Mouse (Mus musculus): ENCODE measurements at regions not wholly inside any gene's neighbourhood (a gene's known extent, or its start where the extent isn't known, plus 50 kb on each side); places are given as distances from the start of the nearest gene placed in this dataset.

DNA sequence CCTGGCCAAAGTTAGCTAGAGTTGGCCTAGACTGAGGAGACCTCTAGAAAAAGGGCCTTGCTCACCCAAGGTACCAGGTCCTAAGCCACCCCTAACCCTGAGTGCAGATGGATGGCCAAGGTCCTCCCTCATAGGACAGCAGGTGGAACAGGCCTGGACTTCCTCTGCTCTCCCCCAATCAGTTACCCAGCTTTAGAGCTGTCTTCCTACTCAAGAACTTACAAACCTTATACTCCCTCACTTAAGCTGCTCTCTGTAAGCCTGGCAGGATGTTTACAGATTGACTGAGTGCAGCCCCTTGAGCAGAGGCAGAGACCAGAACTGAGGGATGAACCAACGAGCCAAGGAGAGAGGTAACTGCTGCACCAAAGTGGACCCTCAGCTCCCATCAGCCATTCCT, 94.5 kb downstream of the Rplp1 start:
- DNase-seq (ENCODE audit: low read depth, low spot score) = no peak

DNA sequence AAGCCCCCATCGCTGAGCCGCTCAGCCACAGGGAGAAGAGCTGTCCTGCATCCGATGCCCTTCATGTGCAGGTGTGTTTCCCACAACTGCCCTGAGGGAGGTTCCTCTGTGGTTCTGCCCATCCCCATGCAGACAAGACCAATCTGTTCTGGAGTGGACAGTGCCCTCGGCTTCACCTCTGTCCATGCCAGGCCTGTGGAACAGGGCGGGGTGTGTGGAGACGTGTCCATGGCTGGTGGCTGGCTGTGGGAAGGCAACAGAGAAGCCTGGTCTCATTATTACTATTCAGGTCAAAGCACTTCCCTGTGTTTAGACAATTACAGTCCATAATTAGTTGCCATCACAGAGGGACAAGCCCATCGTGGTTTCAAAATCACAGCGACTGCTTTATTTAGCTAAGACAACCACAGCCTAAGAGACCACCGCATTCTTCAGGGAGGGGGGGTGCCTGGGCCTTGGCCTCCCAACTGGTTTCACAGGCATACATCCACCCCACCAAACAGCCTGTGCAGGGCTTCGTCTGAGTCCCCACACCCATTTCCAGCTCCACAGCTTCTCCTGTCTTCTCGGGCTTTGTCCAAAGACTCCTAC, 97.7 kb downstream of the Rplp1 start:
- no peak for DNase-seq (ENCODE audit: low read depth, low spot score)

- DNase-seq (ENCODE audit: low read depth, low spot score) = no peak
Observed at GRCm38 (mm10) chr9:61815995-61816394, 98.3 kb downstream of the Rplp1 start.

DNA sequence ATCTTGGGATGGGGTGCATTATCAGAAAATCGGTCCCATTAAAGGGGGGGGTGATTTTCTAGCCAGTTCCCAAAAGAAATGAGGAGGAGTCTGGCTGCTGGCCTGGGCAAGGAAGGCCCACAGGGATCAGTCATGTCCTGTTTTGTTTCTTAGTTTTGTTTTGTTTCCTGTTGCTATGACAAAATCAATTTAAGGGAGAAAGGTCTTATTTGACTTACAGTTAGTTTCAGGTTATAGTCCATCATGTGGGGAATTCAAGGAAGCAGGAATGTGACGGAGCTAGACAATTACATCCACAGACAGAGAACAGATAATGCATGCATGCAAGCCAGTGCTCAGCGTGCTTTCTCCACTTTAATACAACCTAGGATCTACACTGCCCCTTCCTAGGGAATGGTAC, 101.1 kb downstream of the Rplp1 start:
- no peak for DNase-seq (ENCODE audit: low read depth, low spot score)

DNA sequence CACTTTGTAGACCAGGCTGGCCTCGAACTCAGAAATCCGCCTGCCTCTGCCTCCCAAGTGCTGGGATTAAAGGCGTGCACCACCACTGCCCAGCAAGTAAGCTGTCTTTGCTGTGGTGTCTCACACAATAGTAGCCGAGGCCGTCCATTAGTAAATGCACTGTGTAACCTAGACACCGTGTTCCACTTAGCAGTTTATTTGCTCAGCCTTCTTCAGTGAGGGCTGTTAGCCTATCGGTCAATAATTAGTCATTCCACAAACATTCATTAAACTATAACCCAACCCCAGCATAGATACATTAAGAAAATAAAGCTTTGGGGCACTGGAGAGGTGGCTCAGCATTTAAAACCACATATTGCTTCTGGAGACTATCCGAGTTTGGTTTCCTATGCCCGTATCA, 102.0 kb downstream of the Rplp1 start:
- DNase-seq (ENCODE audit: low read depth, low spot score) = no peak

DNA sequence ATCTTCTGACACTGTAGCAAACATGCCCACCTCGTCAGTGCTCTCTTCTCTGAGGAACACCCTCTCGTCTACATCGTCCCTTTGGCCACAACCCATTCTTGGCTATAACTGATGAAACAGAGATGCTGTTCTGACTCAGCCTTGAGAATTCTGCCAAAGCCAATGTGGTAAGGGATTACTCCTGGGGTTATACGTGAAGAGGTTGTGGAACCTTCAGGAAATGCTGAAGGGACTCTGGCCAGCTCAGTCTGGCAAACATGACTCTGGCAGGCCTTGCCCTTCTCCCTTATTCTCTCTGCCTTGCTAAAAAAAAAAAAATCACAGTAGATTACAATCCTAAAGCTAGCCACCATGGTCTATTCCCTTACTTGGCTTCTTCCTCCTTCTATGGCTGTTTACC, 103.9 kb downstream of the Rplp1 start:
- no peak for DNase-seq (ENCODE audit: low read depth, low spot score)

DNA sequence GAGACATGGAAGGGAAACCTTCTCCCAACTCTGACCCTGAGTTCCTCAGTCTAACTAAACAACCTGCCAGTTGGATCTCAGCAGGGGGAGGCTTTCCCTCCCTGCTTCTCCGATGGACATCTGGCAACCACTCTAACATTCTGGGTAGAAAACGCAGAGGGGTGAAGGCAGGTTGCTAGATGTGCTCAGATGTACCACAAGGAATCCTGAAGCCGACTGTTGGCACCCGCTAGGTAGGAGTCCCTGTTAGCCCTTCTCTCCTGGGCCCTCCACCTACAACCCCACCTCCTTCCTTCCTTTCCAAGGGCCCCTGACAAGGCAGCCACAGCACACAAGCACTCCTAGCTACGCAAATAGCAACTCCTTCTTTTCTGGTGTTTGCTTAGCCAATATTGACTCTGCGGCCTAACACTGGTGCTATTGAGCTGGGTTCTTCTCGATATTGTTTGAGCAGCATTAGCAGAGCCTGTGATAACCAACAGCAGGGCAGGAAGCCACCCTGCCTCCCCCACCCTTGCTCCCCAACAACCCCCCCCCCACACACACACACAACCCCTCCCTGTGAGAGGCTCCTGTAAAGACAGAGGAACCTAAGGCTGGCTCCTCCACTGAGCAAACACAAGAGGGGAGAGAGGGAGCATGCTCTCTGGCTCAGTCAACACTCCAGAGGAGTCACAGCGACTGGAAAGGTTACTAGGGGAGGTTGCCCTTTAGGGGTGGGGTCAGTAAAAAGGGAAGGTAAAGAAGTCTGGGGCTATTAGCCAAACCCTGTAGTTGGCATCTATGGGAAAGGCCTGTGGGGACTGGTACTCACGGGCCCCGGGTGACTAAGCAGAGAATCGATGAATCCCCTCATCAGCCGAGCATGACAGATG, 105.8 kb downstream of the Rplp1 start:
- no peak for DNase-seq (ENCODE audit: low read depth, low spot score)

- DNase-seq (ENCODE audit: low read depth, low spot score) = no peak
Observed at GRCm38 (mm10) chr9:61805971-61806370, 108.4 kb downstream of the Rplp1 start.

GRCm38 (mm10) chr9:61803555-61803954, 110.8 kb downstream of the Rplp1 start:
- no peak for DNase-seq (ENCODE audit: low read depth, low spot score)

DNA sequence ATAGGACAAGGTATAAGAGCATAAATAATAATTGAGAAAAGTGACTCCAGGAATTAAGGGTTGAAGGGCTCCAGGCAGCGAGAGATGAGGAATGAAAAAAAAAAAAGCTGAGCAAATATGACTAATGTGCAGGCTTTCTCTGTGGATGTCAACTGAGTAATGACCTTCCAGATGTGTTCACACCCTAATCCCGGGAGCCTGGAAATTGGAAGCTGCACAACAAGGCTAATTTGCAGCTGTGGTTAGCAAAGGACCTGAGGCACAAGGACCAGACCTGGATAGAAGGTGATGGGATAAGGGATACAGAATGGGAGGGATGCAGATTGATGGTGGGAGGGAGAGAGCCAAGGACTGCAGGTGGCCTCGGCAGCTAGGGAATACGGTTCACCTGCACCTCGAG, 111.6 kb downstream of the Rplp1 start:
- DNase-seq (ENCODE audit: low read depth, low spot score) = no peak

GRCm38 (mm10) chr9:61799535-61799934, 114.8 kb downstream of the Rplp1 start:
- no peak for DNase-seq (ENCODE audit: low read depth, low spot score)

DNA sequence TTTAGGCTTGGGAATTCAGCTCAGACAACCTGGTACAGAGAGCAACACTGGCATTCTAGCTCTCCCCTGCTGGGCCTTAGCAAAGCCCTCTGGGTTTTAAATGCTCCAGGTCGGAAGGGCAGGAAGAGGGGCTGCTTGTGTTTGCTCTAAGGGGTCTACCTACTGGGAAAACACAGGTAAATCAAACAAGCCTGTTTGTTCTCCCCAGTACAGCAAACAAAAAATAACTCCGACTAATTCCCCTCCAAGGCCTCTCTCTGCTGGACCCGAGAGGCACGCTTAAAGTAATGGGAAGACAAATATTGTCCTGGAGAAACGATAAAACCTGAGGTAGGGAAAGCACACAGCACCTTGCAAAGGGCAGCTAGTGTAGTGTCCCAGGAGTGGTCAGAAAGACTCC, 118.4 kb downstream of the Rplp1 start:
- DNase-seq (ENCODE audit: low read depth, low spot score) = no peak

GRCm38 (mm10) chr9:61791435-61792064, 122.8 kb downstream of the Rplp1 start:
- DNase-seq (ENCODE audit: low read depth, low spot score) = no peak

DNA sequence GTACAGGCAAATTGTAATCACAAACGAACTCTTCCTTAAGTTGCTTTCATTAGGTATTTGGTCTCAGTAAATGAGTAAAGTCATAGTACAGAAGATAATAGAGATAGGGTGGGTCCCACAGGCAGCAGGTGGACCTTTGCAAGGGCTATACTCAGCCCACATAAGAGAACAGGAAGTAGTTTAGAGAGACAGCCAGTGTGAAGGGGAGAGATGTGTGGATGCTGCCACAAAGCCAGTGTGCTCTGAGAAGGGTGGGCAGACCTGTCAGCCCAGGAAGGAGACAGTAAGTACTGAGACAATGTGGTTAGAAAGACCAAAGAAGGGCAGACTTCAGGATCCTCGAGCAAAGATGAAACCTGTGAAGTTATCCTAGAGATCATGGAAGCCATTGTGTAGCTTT, 123.5 kb downstream of the Rplp1 start:
- no peak for DNase-seq (ENCODE audit: low read depth, low spot score)

DNA sequence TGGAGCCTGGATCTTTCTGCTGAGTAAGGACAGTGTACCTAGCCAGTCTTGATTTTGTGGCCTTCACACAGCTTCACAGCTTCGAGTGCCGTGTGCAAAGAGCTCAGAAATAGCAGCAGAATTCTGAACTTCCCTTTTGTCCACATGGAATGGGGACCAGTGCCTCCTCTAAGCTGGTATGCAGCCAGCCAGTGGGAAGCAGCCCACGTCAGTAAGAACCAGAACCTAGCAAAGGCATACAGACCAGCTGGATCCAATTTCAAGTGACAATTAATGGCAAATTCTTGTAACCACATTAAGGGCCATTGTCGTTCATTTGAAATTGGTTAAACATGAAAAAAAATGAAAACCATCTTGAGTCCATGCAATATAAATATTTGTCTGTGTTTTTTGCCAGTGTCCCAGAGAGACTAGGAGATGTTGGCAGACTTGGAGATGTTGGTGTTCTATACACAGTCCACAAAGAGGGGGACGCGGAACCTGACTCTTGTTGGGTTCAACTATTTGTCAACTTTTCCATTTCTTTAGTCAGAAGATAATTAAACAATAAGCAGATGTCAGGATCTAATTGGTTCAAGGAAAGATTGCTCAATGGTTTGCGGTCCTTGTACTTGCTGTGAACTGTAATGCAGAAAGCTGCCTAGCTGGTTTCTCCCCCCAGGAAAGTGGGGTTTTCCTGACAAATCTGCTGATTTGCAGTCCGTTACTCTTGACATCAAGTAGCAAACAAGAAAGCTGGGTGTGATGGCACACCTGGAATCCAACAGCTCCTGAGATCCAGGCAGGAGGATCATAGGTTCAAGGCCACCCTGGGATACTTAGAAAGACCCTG, 125.1 kb downstream of the Rplp1 start:
- DNase-seq (ENCODE audit: low read depth, low spot score) = no peak

- DNase-seq (ENCODE audit: low read depth, low spot score) = no peak
Observed at GRCm38 (mm10) chr9:61781469-61781868, 132.9 kb downstream of the Rplp1 start.

DNA sequence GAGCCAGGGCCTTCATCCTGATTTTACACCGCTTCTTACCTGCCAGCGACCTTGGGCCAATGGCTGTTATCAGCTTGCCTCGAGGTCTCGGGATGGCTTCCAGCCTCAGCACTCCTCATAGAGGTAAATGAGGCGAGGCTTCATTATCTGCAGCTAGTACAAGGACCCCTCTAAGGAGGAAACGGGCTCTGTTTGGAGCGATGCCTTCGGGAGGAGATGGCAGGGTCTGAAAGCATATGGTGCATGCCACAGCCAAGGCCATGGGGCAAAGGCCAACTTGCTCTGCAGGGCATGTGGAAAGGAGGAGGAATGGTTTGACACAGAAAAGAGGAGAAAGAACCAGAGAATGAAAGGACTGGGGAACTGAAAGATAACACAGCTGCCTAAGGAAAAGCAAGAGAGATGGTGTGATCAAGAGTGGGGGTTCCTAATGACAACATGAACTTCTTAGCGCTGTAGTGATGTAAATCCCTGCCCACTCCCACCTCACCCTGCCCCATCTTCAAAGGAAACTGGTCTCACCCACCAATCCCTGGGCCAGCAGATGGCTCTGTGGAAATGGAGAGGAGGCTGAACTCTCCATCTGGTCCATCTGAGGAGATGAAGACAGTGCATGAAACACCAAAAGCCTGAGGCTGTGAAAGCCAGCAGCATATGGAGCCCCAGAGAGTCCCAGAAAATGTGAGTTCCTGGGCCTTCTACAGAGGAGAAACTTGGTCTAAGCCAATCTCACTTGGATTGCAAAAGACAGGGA, 134.0 kb downstream of the Rplp1 start:
- DNase-seq (ENCODE audit: low read depth, low spot score) = no peak

- no peak for DNase-seq (ENCODE audit: low read depth, low spot score)
Observed at GRCm38 (mm10) chr9:61779165-61779564, 135.2 kb downstream of the Rplp1 start.

DNA sequence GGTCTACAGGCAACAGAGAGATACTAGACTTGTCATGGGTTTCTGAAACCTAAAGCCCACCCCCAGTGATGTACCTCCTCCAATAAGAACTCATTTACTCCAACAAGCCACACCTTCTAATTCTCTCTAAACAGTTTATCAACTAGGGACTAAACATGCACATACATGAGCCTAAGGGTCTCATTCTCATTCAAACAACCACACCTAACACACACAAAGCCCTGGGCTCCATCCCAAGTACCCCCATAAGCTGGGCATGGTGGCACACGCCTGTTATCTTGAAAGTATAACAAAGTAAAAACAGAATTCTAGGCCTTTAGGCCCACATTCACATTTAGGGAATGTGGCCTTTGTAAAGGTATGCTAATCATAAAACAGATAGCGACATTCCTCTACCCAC, 137.9 kb downstream of the Rplp1 start:
- DNase-seq (ENCODE audit: low read depth, low spot score) = no peak

- no peak for DNase-seq (ENCODE audit: low read depth, low spot score)
Observed at GRCm38 (mm10) chr9:61770207-61770955, 144.0 kb downstream of the Rplp1 start.

- DNase-seq (ENCODE audit: low read depth, low spot score) = no peak
Observed at GRCm38 (mm10) chr9:61766187-61766586, 148.2 kb downstream of the Rplp1 start.

Measured in embryo, embryonic 11.5 days (tissue).